Mouse (Mus musculus) CD4-positive helper T cell, adult 2 months (primary cell): ENCODE measurements around the gene Rras2.

Experiments used
- DNase-seq: peaks from one replicate; pipeline ENCODE4 v3.0.0-alpha.2; 2012; ENCODE audit warnings: low read depth, missing footprints, low spot score

The Rras2 gene

DNA sequence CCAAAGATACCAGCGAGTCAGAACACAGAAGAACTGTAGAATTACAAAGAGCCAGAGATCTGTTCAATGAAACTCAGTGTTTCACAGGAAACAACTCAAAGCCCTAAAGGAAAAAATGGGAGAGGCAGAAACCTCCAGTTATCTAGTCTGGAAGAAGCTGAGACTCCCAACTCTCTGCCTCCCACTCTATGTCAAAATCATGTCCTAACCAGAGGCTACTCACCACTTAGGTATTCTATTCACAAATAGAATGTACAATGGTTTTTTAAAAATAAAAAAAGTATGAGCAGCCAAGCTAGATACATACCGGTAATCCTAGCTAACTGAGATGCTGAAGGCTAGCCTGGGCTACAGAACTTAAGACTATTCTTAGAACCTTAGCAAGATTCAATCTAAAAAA is 3.3 kb downstream of the Rras2 start:
- no peak for DNase-seq

GRCm38 (mm10) chr7:114110500-114110899 is 7.1 kb downstream of the Rras2 start:
- no peak for DNase-seq

DNA sequence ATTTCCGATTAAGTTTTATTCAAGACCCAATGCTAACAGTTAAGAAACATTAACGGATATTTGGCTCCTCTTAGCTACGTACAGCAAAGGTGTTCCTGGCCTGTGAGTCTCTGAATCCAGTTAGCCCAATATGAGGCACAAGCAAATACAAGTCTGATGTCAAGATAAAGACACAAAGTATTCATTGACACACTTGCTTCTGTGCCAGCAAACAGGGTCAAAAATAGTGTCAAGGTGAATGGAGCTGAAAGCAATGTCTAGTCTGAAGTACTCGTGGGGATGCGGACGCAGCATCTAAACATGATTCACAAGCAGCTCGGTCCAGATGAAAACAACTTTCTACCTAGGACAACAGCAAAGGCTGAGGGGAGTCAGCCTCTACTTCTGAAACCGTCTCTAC is 11.7 kb downstream of the Rras2 start:
- DNase-seq = no peak

DNA sequence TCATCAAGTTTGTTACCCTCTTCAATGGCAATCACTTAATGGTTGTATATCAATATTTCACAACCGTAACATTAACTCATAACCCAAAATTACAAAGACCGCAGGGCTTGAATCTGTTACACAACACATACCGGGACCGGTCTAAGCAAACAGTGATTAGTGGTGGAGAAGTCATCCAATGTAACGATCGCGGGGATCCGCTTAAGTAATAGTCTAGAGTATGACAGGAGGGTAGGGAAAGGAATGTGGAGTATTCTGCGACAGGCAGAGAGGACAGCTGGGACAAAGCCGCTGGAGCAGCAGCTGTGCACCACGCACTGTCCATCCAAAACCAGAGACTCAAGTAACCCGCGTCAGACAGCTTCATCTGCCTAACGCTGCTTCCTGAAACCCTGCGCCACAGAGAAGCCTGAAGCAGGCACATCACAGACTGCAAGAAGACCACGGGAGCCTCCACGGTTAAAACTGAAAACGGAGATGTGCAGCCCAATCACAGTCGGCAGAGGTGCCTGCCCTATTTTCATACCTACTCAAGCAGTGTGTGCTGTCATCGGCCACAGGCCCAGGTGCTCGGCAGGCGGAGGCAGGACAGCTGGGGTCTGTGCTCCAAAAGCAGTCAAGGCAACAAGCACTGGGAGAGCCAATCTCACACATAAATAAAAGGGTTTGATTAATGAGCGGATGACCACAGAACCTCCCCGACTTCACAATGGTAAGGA is 13.8 kb downstream of the Rras2 start:
- DNase-seq = no peak

DNA sequence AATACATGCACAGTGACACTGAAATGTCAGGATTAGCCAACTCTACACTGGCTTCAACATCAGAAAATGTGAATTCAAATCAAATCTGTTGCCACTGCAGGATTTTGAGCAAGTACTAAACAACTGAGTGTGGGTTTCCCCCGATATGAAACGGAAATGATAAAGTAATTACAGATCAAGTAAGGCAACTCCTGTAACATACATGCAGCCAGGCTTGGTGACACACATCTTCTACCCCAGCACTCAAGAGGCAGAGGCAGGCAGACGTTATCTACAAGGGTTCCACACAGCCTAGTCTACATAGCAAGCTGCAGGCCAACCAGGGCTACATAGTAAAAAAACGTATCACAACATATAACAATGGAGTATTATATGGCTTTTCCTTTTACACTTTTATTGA is 14.4 kb downstream of the Rras2 start:
- no peak for DNase-seq

GRCm38 (mm10) chr7:114102609-114103008 is 15.0 kb downstream of the Rras2 start:
- DNase-seq = no peak

GRCm38 (mm10) chr7:114101412-114101811 is 16.2 kb downstream of the Rras2 start:
- DNase-seq = no peak

GRCm38 (mm10) chr7:114093548-114094174 is 23.9 kb downstream of the Rras2 start:
- no peak for DNase-seq

- no peak for DNase-seq
These were observed 26.6 kb downstream of the Rras2 start for GRCm38 (mm10) chr7:114090892-114091545.

GRCm38 (mm10) chr7:114090231-114090630 is 27.4 kb downstream of the Rras2 start:
- DNase-seq = no peak

GRCm38 (mm10) chr7:114088918-114089317 is 28.7 kb downstream of the Rras2 start:
- no peak for DNase-seq

- DNase-seq = peak; percentile 93
These were observed 29.6 kb downstream of the Rras2 start for GRCm38 (mm10) chr7:114087986-114088385.

- peak; percentile 48 for DNase-seq
These were observed 30.2 kb downstream of the Rras2 start for GRCm38 (mm10) chr7:114087341-114087740.

- no peak for DNase-seq
These were observed 31.4 kb downstream of the Rras2 start for GRCm38 (mm10) chr7:114086021-114086710.

GRCm38 (mm10) chr7:114083760-114084159 is 33.8 kb downstream of the Rras2 start:
- peak; percentile 39 for DNase-seq

- no peak for DNase-seq
These were observed 34.5 kb downstream of the Rras2 start for GRCm38 (mm10) chr7:114083088-114083487.

DNA sequence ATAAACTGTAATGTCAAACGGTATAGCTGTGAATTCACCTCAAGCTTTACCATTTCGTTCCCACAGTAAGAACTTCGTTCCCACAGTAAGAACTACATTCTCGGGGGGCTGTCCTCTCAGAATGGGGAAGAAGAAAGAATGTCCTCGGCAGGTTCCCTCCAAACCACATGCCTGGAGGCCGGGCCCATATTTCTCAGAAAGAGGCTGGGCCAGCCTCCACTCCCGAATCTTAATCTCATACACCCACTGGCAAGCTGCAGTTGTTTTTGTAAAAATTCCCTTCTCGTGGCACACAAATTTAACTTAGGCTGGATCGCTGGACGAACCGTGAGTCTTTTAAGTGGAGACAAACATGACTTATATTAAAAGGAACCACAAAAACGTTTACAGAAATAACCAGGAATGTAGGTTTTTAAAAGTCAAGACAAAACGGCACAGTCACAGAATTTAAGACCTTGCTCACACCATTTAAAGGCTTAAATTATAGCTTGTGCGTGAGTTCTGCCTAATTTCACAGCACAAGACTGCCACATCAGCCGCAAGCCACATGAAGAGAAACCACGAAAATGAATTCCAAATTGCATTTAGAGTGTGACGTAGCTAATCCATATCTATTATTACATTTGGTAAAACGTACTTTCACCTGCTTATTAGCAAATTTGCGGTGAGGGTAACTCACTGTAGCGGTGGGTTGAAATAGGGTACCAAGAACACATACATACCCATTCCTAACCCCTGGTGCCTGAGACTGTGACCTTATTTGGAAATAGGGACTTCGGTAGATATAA is 35.8 kb downstream of the Rras2 start:
- peak; percentile 54 for DNase-seq

DNA sequence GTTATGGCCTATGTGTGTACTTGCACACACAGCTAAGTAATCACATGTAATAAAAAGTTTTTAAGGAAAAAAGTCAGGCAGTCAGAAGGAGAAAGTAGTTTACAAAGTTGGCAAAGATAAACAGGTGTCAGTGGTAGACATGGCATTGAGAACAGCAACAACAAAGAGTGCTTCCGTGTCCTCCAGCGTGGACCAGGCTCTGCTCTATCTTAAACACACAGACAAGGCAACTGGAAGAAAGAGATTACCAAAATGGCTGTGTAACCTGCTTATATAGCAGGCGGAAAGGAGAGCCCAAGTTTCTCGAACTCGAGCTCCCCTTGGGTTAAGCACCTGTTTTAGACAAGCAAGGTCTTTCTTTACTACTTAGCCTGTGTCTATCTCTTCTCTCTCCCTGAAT is 37.3 kb downstream of the Rras2 start:
- DNase-seq = no peak

GRCm38 (mm10) chr7:114079343-114079742 is 38.2 kb downstream of the Rras2 start:
- DNase-seq = no peak

DNA sequence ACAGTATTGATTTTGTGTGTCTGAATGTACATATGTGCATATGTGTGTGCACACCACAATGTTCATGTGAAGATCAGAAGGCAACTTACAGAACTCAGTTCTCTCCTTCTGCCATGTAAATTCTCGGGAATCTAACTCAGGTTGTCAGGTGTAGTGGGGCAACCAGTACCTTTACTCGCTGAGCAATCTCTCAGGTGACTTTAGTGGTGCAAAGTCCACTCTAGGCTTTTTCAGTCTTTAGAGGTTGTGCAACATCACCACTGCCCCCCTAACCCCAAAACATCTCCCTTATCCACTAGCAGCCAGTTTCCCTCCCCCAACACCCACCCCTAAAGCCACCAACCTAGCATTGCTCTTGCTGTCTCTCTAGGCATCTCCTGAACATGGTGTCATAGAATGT is 43.0 kb downstream of the Rras2 start:
- DNase-seq = no peak

DNA sequence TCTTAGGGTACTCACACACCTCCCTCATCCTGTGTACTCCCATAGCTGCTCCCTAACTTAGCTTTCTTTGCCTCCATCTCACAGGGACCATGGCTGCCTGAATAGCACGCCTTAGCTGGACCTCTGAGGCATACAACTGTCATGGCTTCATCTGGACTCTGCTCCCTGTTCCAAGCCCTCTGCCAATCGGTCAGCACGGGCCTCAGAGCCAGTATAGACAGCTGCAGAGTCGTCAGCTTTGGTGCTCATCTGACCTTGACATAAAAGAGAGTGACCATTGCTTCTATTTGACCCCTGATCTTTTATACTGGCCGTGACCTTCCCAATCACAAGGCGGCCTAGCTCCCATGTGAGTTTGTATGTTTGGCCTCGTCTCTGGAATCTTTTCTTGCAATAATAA is 43.4 kb downstream of the Rras2 start:
- DNase-seq = no peak
